Mouse (Mus musculus): Measurements from ENCODE around the gene Ttc32.

DNA sequence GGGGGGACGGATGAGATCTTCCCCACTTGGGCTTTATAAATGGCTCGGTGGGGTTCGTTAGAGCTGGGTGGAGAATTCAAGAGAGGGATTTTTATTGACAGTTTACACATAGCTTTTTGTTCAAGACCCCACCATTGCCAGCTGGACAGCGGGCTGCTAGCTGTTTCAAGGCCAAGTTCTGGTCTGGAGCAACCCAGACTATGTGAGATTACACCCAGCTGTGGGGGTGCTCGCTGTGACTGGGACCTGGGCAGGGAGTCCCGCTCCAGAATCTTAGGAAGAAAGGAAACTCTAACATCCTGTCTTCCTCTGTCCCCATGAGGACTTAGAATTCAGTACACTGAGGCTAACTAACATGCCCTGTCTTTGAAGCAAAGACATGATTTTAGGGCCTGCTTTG lies 33.8 kb downstream of the Ttc32 start:
- no peak for TF ChIP-seq POLR2A (IDR thresholded peaks at IDR 0.05; ENCODE audit: insufficient read depth, low read depth, low read length)
- TF ChIP-seq CTCF (IDR thresholded peaks at IDR 0.05): no peak

Data from heart, adult 2 months (tissue).